Mouse (Mus musculus) layer of hippocampus, adult 18-20 months (tissue): Measurements from ENCODE around the gene Entpd1. TPM values are rescaled to one million over a fixed set of nuclear protein-coding genes. Genes with fewer than 3 reads are reported as not detected.

Experiments used
- DNase-seq, 2 experiments: peaks; one replicate each; pipeline ENCODE4 v3.0.0; 2022; ENCODE audit warnings: low spot score in 2 of 2
- total RNA-seq, 2 experiments: library from RNA; stranded (reverse); gene quantifications; 2 replicates each; pipeline ENCODE4 v1.2.3; 2021

Gene Entpd1
- total RNA-seq, 2 experiments from 2014 or later, result 14.2 to 14.6 TPM

GRCm38 (mm10) chr19:40625935-40626334 is 13.8 kb downstream of the Entpd1 start:
- DNase-seq, result no peak

- DNase-seq, result no peak
Observed at GRCm38 (mm10) chr19:40628950-40629349, 16.8 kb downstream of the Entpd1 start.

DNA sequence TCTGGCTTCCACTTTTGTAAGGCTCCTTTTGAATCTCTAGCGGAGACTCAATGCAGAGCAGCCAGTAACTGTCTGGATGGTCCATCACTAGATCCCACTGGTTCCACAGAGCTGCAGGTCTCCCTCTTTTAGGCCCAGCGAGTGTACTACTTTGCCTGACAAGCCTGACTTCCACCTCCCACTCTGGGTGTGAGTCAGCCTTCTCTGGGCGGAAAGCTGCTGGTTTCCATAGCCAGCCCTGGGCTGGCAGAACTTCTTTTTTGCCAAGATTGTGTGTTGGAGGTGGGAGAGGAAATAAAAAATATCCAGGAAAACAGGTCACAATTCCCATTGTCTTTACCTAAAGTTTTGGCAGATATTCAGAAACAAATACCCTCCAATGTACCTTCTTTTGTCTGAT is 17.9 kb downstream of the Entpd1 start:
- peak; percentile 23 to 67 for DNase-seq

- DNase-seq, result no peak
Observed at GRCm38 (mm10) chr19:40630606-40631005, 18.4 kb downstream of the Entpd1 start.

GRCm38 (mm10) chr19:40632193-40632592 is 20.0 kb downstream of the Entpd1 start:
- DNase-seq, result no peak

DNA sequence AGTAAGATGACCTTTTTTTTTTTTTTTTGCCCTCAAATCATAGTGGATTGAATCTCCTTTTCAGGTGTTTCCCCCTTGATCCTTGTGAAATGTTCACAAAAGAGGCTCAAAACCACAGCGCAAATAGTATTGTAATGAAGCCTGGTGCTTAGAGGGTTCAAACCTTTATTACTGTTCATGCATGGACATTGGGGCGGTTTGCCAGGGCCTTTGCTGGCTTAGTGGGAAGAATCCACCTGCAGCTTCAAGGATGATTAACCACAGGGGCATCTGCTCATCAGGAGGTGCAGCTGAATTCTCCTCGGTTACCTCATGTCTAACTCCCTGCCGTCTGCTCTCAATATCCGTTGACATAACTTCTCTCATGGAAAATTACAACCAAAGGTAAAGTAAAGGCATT is 20.5 kb downstream of the Entpd1 start:
- DNase-seq, result no peak

DNA sequence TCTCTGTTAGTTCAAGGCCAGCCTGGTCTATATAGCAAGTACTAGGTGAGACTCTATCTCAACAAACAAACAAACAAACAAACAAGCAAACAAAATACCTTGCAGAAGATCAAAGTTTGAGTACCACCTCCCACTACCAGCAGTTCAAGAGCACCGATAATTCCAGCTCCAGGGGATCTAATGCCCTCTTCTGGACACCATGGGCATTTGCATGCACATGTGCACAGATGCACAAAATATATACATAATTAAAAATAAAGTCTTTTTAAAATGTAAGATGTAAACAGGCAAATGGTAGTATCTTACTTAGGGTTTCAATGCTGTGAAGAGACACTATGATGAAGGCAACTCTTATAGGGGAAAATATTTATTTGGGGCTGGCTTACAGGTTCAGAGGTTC is 21.0 kb downstream of the Entpd1 start:
- no peak for DNase-seq

- no peak for DNase-seq
Observed at GRCm38 (mm10) chr19:40637091-40637490, 24.9 kb downstream of the Entpd1 start.

DNA sequence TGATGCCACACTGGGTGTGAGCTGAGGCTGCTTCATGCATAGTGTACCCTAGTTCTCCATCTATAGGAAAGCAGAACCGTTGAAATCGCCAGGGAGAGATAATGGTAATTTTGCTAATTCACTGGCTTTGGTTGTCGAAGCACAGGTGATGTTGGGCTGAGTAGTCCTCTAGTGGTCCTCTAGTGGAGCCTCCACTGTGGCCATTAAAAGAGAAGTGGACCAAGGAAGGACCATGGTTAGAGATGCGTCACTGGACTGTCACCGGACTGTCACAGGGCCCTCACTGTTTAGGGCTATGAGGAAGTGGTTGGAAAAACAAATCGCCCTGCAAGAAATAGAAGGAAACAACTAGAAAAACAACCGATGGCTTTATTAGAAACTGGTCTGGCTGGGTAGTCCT is 25.4 kb downstream of the Entpd1 start:
- no peak for DNase-seq

- DNase-seq, result no peak
Observed at GRCm38 (mm10) chr19:40638582-40638981, 26.4 kb downstream of the Entpd1 start.

DNA sequence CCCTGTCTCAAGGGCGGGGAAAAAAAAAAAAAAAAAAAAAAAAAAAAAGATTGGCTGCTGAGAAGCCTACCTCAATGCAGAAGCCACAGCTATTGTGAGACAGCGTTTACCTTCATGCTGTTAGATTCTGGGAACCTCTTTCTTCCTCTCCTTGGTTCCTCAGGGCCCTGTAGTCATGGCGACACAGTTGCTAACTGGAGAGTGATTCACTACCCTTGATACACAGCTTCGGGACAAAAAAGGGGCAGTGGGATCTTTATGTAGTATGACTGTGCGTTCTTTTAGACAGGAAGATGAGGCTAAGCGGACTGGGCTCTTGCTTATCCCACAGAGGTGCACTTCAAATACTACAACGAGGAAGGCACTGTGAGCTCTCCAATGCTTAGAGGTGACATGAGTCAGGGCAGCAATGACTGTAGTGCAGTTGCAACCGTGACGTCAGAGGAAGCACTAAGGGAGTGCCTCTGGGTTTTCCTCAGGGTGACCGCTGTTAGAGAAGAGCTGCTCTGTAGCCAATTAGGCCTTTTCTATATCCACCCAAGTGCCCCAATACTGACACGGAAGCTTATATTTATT is 27.7 kb downstream of the Entpd1 start:
- DNase-seq, result no peak

- DNase-seq, result no peak
Observed at GRCm38 (mm10) chr19:40640799-40641198, 28.6 kb downstream of the Entpd1 start.

DNA sequence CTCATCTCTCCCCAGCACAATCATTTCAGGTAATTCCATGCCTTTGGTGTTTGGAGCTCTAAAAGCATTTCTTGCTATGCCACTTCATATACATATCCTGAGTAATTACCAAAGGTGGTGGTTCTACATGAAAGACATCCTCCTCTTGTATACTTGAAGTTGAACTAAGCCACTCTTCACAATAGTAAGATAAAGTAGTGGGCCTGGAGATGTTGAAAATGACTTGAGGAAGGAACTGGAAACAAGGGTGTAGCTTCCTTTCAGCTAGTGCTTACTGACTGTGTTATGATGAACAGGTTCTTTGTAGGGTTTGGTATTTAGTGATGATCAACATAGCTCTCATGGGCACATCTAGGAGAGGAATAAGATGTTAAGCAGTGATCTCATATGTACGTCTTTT is 31.7 kb downstream of the Entpd1 start:
- no peak for DNase-seq

DNA sequence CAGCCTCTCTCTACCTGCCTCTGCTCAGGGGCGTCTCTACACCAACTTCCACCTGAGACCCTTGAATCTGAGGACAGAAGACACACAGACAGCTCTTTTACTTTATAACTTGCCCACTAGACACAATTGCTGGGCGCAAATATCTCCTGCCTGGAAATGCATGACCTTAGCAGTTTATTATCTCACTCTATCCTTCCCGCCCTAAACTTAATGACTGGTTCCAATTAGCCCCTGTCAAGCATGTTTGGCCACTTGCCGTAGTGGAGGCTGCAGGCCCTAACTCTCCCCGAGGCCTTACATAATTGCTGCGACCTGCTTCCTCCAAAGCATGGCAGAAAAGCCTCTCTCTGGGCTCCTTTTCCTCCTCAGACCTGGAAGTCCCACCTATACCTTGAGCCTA is 34.2 kb downstream of the Entpd1 start:
- no peak for DNase-seq

DNA sequence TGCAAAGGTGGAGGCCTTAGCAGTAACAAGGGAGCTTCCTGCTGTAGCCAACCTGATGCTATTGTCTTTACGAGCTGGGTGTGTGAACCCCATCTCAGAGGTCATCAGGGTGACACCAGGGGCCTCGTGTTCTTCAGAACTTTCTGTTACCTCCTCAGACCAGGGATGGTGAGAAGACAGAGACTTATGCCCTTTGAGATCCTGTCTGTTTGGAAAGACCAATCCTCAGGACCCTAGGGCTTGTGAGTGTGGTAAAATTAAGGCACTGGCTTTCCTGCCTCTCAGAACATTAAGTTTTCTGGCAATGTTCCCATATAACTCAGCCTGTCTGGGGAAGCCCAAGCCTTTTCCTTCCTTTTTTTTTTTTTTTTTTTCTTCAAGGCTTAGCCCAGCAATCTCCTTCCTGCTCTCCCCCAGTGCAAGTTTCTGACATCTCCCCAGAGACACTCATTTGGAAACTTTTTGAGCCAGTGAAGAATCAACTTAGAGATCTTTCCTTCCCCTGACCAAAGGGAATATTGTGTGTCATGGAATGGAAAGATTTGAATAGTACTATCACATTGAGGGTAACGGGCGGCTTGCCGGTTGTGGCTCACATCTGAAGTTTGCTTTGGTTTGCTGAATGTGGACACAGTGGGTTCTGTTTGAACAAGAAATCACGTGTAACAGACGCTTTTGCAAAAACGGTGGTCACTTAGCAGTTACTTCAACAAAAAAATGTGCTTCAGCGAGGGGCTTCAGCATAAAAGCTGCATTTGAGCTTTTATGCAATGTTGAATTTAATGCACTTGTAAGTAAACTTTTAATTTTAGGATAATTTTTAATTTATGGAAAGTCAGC is 35.4 kb downstream of the Entpd1 start:
- DNase-seq, result no peak

DNA sequence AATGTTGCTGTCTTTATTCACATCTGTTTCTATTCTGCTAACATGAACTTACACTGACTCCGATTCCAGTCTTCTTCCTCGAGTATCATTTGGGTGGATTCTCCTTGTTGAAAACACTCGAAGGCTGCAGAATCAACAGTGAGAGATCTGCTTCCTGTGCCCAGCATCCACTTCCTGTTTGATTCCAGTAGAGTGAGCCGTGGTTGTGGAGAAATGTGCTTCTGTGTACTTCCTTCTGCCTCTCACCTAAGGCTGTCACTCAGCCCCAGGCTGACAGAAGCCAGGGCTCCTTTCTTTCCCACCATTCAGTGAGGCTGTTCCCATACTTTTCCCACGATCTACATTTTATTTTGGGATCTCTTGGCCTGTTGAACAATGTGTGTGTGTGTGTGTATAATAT is 37.9 kb downstream of the Entpd1 start:
- no peak for DNase-seq

GRCm38 (mm10) chr19:40656207-40656606 is 44.0 kb downstream of the Entpd1 start:
- no peak for DNase-seq

DNA sequence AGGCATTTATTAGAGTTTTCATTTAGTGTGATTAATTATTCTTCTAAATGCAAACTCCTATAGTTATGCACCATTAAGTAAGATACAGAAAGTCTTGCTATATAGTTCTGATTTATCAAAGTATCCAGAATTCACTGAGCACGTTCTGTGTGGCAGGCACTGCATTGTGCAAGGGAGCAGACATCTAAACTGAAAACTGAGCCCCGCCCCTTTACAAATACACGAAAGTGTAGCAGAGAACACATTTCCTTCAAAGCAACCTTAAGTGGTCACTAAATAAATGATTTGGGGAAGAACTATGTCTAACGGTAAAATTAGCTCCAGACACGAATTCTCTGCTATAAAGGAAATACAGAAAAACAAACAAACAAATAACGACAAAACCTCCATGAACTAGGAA is 46.1 kb downstream of the Entpd1 start:
- no peak for DNase-seq

- DNase-seq, result no peak
Observed at GRCm38 (mm10) chr19:40658935-40659334, 46.8 kb downstream of the Entpd1 start.

DNA sequence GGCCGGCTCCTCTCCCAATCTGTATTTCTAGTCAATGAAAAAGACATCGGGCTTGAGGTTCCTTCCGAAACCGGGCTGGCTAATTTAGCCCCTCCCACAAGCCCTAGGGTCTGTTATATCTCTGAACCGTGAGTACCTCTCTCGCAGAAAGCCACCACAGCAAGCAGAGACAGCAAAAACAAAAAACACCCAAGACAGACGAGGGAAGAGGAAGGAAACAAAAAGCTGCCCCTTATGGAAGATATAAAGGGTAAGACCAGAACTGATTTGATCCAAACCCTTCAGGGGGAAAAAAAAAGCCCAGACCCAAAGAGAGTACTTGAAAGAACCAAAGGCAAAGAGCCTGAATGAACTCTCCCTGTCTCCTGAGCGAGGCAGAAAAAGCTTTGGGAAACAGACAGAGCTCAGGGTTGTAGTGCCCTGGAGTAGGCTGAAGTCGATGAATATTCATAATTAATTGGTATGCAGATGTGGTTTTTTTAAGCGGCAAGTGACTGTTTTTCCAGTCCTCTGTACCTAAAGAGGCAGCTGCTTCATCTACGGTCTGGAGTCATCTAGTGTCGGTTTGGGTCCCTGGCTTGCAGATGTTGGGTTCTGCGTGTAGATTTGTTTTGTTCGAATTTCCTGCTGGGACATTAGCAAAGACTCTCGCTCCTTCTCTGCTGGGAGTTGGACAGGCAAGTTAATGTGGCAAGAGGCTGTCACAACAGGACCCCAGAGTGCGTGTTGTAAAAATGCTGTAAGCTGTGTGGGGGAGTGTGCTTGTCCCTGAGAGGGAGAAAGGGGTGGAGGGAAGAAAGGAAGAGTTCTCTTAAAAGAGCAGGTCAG is 47.7 kb downstream of the Entpd1 start:
- DNase-seq, result peak in 1 of 2 experiments; percentile 13

DNA sequence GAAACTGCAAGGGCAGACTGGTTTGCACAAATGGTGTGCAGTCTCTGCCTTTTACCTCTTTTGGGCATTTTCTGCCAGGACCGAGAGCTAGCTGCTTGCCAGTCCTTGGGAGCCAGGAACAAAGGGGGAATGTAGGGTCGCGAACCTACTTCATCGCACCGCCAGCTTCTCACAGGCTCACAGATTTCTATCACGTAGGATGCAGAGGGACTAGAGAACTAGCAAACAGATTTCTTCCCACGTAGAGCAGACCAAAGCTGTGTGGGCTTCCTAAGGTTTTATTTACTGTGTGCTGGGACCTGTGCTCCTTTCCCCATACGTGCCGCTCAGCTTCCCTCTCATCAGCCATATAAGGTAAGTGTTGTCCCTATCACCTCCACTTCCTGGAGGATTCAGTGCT is 48.3 kb downstream of the Entpd1 start:
- no peak for DNase-seq

GRCm38 (mm10) chr19:40661108-40661507 is 48.9 kb downstream of the Entpd1 start:
- DNase-seq, result no peak
